Mouse (Mus musculus) ovary, postnatal 14 days (tissue): ENCODE data around the gene Rpl4.
"Not testable (repeated sequence)": the region's sequence is repeated elsewhere in the genome, so short reads cannot be mapped to it uniquely, and the experiment has no call there.

ENCODE experiments used
- DNase-seq: peaks from one replicate; pipeline ENCODE4 v3.0.0; 2022; ENCODE audit warnings: low spot score

Gene Rpl4

DNA sequence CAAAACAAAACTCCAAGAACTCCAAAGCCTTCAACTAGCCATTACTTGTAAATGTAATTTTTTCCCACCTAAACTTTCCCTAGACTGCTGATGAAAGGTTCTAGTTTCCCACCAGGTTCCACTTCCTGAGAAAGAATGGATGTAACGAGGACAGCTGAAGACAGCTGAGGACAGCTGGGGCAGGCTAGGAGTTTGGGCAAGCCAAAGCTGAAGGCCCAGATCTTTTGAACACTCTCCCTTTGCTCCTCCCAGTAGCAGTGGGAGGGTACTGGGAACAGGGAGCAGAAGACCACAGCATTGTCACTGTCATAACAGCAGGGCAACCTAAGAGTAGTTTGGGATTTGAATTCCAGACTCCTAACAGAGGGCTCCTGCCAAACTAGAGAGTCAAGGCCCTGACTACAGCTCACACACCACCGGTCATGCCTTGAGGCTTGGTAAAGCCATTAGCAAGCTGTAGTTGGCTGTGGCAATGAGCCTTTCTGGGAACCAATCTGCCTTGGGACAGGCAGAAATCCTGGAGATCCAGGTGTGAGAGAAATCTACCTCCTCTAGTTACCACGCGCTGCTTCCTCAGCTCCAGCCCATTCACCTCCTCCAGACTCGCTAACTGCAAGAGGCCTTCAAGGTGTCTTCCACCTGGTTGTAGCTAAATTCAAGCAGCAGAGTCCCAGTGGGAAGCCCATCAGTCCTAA lies 25.0 kb downstream of the Rpl4 start:
- DNase-seq: no peak

DNA sequence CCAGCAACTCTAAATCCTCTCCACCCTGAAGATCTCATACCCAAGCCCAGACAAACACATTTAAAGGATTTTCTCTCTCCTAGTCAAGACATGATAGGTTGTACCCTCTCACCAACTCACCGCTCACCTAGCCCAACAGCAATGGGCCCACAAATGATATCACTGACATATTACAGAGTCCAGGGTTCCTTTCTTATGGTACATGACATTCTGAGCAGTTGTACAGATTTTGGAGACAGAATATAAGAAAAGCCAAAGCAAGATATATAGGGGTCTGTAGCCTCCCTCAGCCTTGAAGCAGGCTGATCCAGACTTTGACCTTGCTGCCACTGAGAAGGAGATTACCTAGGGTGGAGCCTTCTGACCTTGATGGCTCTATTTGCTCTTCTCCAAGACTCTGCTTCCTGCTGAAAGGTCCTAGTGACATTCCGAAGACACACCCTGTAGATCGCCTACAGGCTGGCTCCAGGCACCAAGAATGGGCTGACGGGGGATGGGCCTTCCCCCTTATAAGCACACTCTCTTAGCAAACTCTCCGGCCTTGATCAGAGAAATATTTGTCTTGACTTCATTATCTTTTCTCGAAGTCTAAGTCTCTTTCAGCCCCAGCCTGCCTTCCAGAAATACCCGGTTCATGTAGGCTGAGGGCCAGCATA lies 25.7 kb downstream of the Rpl4 start:
- DNase-seq: not testable (repeated sequence)

DNA sequence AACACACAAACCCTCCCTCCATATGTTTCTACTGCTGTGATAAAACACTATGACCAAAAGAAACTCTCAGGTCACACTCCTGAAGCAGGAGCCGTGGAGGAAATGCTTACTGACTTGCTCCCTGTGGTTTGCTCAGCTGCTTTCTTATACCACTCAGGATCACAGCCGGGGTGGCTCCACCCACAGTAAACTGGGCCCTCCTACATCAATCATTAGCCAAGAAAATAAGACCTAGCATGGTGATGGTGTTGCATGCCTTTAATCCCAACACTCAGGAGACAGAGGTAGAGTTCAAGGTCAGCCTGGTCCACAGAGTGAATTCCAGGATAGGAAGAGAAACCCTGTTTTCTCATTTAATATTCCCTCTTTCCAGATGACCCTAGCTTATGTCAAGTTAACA lies 26.7 kb downstream of the Rpl4 start:
- DNase-seq: no peak

DNA sequence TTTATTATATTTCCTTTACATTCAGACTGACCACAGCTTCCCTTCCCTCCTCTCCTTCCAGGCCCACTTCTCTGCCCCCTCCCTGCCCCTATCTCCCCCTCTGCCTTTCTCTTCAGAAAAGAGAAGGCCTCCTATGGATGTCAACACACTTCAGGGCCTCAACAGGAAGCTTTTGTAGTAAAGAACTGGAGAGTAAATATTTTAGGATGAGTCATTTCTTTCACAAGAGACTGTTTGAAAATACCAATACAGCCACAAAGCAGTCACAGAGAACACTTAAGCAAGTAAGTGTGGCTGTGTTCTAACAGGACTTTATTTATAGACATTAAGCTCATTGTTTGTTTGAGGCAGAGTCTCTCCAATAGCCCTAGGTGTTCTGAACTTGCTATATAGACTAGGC lies 29.2 kb downstream of the Rpl4 start:
- no peak for DNase-seq

DNA sequence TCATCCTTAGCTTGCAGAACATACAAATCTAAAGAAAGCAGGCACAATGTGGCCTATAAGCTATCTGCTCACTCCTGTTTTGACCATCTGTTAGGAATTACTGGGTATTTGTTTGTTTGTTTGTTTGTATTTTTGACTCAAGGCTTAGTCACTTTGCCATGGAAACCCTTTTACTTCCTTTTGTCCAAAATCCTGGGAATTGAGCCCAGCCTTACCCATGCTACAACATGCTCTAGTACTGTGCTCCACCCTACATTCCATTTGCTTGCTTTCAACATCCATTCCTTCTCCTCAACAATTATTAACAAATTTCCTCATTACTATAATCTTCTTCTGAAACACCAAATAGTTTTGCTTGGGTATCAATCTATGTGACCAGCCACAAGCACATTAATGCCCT lies 29.7 kb downstream of the Rpl4 start:
- no peak for DNase-seq

DNA sequence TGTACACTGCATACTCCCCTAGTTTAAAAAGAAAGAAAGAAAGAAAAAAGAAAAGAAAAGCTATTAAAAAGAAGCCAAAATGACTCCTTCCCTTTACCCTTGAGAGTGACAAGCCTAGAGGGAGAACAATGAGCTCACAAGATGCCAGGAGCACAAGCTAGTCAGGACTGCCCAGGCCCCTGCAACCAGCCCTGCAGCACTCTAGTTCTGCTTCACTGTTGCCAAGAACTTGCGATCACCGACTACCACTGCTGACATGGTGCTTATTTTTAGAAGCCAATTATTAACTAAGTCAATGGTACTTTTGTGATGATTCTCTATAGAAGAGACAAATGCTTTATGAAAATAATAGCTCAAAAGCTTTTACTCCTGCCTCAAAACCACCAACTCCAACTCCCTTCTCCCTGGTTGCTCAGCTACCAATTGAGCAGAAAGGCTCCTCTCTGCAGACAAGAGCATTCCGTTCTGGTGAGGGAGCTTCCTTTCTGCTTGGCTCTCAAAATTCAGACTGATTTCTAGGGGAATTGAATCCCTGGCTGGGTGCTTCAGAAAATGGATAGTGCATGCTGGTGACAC lies 34.4 kb downstream of the Rpl4 start:
- no peak for DNase-seq

DNA sequence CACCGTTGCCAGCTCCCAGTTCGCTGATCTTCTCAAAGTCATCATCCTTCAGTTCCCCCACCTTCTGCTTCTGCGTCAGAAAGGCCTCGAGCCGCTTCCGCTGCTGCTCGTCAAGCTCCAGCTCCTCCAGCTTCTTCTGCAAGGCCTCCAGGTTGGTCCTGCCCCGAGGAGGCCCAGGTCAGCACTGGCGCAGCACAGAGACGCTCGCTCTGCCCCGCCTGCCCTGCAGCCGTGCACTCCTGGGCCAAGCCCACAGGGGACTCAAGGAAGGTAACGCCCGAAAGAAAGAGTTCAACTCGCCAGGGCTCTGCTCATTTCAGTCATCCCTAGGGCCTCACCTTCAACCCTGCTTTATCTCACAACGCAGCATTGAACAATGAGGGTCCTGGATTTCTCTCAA lies 41.3 kb downstream of the Rpl4 start:
- DNase-seq: no peak

DNA sequence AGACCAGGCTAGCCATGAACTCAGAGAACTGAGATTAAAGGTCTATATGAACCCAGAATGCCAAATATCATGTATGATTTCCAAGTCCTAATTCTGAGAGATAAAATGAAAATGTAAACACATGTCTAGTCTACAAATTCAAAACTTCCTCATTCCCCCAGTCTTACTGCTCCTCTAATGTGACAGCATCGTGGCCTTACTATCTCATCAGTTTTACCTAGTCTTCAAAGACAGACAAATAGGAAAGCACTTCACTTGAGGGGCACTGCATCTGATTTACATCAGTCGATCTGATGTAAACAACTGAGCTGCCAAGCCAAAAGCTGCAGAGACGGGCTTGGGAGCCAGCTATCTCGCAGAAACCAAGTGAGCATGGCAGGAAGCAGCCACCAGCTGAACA lies 42.9 kb downstream of the Rpl4 start:
- no peak for DNase-seq

DNA sequence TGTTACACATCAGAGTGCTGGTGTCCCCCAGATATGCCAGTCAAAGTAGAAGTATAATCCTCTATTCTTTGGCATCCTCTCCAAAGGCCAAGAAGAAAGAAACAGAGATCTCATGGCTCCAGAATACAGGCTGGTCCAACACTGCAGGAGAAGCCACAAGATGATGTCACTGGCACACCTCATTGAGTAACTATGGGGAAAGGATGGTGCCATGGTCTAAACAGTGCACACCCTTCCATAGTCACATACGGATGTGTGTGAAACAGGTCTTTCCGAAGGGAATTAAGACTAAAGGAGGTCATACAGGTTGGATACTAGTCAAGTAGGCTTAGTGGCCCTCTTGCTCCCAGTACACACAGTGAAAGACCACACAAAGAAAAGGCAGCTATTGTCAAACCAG lies 43.5 kb downstream of the Rpl4 start:
- DNase-seq: no peak

DNA sequence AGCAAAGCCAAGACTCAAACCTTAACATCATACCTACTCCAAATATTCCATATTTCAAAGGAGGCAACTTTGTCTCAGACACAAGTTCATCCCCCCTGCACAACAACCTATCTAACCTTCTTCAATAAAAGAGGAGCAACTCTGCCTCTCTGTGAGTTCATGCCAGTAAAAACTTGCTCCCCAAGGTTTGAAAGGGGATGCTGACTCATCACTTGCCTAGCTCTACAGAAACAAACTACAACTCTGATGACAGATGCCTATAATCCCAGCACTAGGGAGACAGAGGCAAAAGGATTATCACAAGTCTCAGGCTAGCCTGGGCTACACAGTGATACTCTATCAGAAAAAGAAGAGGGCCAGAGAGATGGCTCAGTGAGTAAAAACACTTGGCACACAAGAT lies 44.7 kb downstream of the Rpl4 start:
- no peak for DNase-seq

DNA sequence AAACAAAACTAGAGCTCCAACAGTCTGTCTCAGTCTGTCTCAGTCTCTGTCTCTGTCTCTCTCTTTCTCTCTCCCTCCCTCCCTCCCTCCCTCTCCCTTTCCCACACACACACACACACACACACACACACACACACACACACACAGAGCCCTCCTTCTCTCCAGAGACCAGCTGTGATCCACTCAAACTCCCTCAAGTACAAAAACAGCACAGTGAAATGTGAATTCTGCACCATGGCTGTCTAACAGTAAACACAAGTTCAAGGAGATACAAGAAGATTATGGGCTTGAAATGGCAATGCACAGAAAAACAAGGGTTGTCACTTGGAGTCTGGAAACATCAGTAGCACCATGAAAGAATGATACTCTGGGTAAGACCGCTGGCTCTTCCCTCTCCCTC lies 46.1 kb downstream of the Rpl4 start:
- DNase-seq: no peak

DNA sequence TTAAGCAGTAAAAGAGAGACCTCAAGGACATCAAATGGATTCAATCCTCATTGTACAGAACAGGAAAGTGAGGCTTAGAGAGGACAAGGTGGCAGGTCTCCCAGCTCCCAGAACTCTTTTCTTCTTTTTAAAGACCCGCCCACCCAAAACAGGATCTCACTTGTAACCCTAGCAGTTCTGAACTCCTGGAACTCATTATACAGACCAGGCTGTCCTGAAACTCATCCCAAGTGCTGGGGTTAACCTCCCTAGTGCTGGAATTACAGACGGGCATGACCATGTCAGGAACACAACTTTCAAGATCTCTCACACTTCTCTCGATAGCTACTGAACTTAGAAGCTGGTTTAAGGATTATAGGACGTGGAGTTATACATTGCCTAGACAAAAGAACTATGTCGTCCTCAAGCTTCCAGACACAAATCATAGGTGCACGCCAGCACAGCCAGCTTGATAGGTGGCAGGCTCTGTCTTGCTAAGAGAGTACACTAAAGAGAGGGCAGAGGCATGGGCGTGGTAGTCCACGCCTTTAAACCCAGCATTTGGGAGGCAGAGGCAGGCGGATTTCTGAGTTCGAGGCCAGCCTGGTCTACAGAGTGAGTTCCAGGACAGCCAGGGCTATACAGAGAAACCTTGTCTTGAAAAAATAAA lies 46.7 kb downstream of the Rpl4 start:
- DNase-seq: no peak

DNA sequence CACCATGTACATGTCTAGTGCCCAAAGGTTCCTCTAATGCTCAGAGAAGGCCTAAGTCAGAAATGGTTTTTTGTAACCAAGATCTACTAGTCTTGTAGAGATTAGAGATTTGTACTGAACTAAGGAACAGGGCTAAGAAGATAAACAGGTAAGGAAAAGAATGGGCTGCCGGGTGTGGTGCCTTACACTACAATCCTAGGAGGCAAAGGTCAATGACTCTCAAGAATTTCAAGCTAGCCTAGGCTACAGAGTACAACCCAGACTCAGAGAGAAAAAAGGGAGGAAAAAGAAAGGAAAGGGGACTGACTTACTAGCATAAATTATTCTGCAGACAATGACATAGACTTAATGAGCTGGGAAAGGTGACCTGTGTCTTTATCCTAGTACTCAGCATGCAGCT lies 47.4 kb downstream of the Rpl4 start:
- DNase-seq: no peak

DNA sequence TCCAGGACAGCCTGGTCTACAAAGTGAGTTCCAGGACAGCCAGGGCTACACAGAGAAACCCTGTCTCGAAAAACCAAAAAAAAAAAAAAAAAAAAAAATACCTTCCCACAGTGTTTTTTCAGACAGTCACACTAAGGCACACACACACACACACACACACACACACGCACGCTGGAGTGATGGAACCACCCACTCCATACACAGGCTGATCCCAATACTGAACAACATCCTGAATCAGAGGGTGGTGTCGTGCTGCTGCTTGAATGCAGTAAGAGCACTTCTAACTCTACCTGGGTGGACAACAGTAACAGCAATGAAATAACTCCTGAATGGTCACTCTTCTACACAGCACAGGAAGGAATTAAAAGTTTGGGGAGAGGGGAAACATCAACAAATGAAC lies 48.3 kb downstream of the Rpl4 start:
- DNase-seq: no peak

DNA sequence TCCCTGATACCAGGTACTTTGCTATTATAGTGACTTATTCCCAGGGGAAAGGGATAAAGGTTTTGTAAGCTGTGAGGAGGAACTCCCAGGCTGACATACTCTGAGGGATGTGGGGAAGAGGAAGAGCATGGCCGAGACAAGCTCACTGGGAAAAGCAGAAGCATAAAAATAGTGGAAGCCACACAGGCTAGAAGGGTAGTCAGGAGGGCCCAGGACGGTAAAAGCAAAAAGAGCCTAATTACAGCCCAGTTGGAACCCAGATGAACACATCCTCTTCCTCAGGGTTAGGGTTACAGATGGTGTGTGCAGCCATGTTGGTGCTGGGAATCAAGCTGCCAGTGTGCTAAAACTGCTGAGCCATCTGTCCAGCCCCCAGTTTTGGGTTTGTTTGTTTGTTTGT lies 48.9 kb downstream of the Rpl4 start:
- DNase-seq: no peak

DNA sequence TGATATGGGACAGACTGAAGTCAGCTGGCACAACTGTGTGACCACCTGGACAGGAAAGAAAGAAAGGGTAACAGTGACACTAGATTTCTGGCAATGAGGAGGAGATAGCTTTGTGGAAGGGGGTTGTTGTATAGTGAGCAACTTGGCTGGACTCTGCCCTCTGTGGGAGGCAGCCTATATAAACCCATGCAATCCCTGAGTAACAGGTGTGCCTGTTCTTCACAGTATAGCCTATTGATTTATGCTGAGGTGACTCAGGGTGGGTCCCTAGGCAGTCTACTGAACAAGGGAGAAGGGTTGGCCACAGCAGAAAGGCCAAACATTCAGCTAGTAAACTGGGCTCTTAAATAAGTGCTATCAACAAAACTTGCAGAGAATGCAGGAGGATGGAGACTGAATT lies 52.6 kb downstream of the Rpl4 start:
- no peak for DNase-seq

DNA sequence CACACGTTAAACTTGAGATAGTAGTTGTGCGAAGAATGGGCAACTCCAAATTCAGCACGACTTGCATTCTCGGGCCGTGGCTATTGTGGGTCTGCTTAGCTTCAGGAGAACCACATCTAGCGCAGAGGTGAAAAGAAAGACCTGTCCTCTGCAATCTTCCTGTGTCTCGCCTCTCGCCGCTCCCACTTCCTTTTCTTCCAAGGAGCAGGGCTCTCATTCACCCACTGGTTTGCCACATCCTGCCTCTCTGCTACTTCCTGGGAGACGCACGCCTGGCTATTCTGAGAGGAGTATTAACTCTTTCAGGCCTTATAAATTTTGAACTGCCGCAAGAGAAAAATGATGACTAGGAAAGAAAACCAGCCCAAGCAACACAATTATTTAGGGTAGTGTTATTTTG lies 54.6 kb downstream of the Rpl4 start:
- no peak for DNase-seq
